Mouse (Mus musculus): Measurements from ENCODE around the gene E2f7. TPM values are rescaled to one million over a fixed set of nuclear protein-coding genes. Genes with fewer than 3 reads are reported as not detected.
A peak's percentile ranks its signal among the peaks of the same experiment; 100 is the strongest.

E2f7 gene
- total and polyA plus RNA-seq, 2 experiments from 2014 or later = 4.7 to 17.1 TPM

DNA sequence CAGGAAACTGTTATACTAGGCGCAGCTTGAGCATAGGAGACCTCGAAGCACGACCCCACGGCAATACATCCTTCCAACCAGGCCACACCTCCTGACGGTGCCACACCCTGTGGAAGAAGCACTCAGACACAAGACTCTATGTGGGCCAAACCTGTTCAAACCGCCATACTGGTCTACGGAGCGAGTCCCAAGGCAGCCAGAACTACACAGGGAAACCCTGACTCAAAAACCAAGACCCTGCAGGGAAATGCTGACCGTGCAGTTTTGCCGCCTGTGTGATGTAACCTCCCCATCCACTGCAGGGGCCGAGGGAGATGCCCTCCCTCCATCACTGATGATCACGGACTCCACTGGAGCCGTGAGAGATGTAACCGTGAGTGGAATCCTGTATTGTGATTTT is 36.5 kb downstream of the E2f7 start:
- DNase-seq (ENCODE audit: low spot score) (no peak), ATAC-seq (ENCODE audit: insufficient read depth, low read depth) (no peak)
- WGBS = 91% methylated on average over 14 of the region's 14 CpGs
- Histone ChIP-seq H3K9me3 (replicated peaks; ENCODE audit: control insufficient read depth, low read length) (no peaks in the 10 kb centered on the region), H3K27me3 (ENCODE audit: control insufficient read depth, insufficient read depth, low read length) (no peaks in the 10 kb centered on the region), H3K36me3 (replicated peaks; ENCODE audit: control insufficient read depth, insufficient read depth, low read length) (peaks cover 73% of the 10 kb centered on the region), H3K9ac (replicated peaks; ENCODE audit: low read depth, low read length) (no peak overlapping the region), H3K27ac (ENCODE audit: low read depth) (no peak overlapping the region), H3K4me3 (ENCODE audit: low read depth, low read length) (no peak overlapping the region), H3K4me2 (ENCODE audit: low read depth, low read length) (no peak overlapping the region), H3K4me1 (ENCODE audit: control insufficient read depth, insufficient read depth) (no peaks in the 10 kb centered on the region)
- TF ChIP-seq CTCF (IDR thresholded peaks at IDR 0.05; ENCODE audit: low read depth) (no peak), EP300 (IDR thresholded peaks at IDR 0.05; ENCODE audit: low read depth) (no peak)

GRCm38 (mm10) chr10:110782655-110783054 is 37.4 kb downstream of the E2f7 start:
- ATAC-seq (ENCODE audit: insufficient read depth, low read depth) (no peak), DNase-seq (ENCODE audit: low spot score) (no peak)
- Histone ChIP-seq H3K27ac (ENCODE audit: low read depth) (no peak overlapping the region), H3K9me3 (replicated peaks; ENCODE audit: control insufficient read depth, low read length) (no peaks in the 10 kb centered on the region), H3K4me2 (ENCODE audit: low read depth, low read length) (no peak overlapping the region), H3K4me1 (ENCODE audit: control insufficient read depth, insufficient read depth) (no peaks in the 10 kb centered on the region), H3K27me3 (ENCODE audit: control insufficient read depth, insufficient read depth, low read length) (no peaks in the 10 kb centered on the region), H3K4me3 (ENCODE audit: low read depth, low read length) (no peak overlapping the region), H3K9ac (replicated peaks; ENCODE audit: low read depth, low read length) (no peak overlapping the region), H3K36me3 (replicated peaks; ENCODE audit: control insufficient read depth, insufficient read depth, low read length) (peaks cover 72% of the 10 kb centered on the region)
- TF ChIP-seq EP300 (IDR thresholded peaks at IDR 0.05; ENCODE audit: low read depth) (no peak), CTCF (IDR thresholded peaks at IDR 0.05; ENCODE audit: low read depth) (peak; percentile 55)
- 78% methylated on average over 10 of the region's 10 CpGs for WGBS

DNA sequence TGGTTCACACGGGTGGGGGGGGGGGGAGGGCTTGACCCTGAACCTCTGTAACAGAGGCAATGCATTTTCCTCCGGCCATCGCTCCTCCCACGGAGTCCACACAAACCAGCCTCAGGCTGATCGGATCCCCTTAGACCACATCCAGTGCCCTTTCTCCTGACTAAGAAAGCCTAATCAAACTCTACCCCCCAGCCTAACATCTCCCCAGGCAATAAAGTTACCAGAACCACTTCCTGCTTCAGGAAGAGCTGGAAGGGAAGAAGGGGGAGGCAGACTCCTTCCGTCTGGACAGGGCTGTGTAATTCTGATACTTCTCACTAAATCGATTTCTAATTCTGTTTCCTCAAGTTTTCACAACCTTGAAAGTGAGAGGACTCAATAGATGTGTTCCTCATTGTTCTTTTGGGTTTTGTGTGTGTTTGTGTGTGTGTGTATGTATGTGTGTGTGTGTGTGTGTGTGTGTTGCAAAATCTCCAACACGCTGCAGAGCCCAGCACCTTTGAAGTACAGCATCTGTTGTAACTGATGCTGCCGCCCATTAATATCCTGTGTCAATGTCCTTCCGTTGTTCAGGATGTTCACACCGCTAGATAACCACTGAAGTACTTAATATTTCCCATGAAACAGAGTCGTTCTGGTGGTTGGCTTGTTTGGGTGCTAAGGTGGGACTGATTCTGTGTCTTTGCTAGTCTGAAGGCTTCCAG is 43.0 kb downstream of the E2f7 start:
- 44% methylated on average over 12 of the region's 12 CpGs for WGBS
- peaks cover 21% of the 10 kb centered on the region for H3K36me3 ChIP-seq (replicated peaks; ENCODE audit: control insufficient read depth, insufficient read depth, low read length)
- ATAC-seq (ENCODE audit: insufficient read depth, low read depth) = 0 out of 2 replicates have a peak, but pooled peaks have one; percentile 27

GRCm38 (mm10) chr10:110789683-110790082 is 44.4 kb downstream of the E2f7 start:
- TF ChIP-seq EP300 (IDR thresholded peaks at IDR 0.05; ENCODE audit: low read depth) (no peak), CTCF (IDR thresholded peaks at IDR 0.05; ENCODE audit: low read depth) (no peak)
- no peak for ATAC-seq (ENCODE audit: insufficient read depth, low read depth)
- 89% methylated on average over 8 of the region's 8 CpGs for WGBS

More for the DNA sequence above, 43.0 kb downstream of the E2f7 start:
- Histone ChIP-seq H3K4me1 (ENCODE audit: control insufficient read depth, insufficient read depth) (no peaks in the 10 kb centered on the region), H3K27me3 (ENCODE audit: control insufficient read depth, insufficient read depth, low read length) (no peaks in the 10 kb centered on the region), H3K9ac (replicated peaks; ENCODE audit: low read depth, low read length) (no peak overlapping the region), H3K27ac (ENCODE audit: low read depth) (peak overlapping the region; percentile 30; the same call in 1 of the 2 replicates), H3K4me3 (ENCODE audit: low read depth, low read length) (no peak overlapping the region), H3K4me2 (ENCODE audit: low read depth, low read length) (no peak overlapping the region), H3K9me3 (replicated peaks; ENCODE audit: control insufficient read depth, low read length) (no peaks in the 10 kb centered on the region)
- DNase-seq (ENCODE audit: low spot score) = no peak
- TF ChIP-seq CTCF (IDR thresholded peaks at IDR 0.05; ENCODE audit: low read depth) (no peak), EP300 (IDR thresholded peaks at IDR 0.05; ENCODE audit: low read depth) (no peak)

GRCm38 (mm10) chr10:110793150-110793787 is 48.0 kb downstream of the E2f7 start:
- peak; percentile 38; the same call in 1 of the 2 replicates for ATAC-seq (ENCODE audit: insufficient read depth, low read depth)
- no peaks in the 10 kb centered on the region for H3K27me3 ChIP-seq (ENCODE audit: control insufficient read depth, insufficient read depth, low read length)
- peak; percentile 31 for DNase-seq (ENCODE audit: low spot score)

More at GRCm38 (mm10) chr10:110789683-110790082, 44.4 kb downstream of the E2f7 start:
- Histone ChIP-seq H3K4me1 (ENCODE audit: control insufficient read depth, insufficient read depth) (no peaks in the 10 kb centered on the region), H3K4me3 (ENCODE audit: low read depth, low read length) (no peak overlapping the region), H3K27ac (ENCODE audit: low read depth) (no peak overlapping the region), H3K36me3 (replicated peaks; ENCODE audit: control insufficient read depth, insufficient read depth, low read length) (peaks cover 12% of the 10 kb centered on the region), H3K9ac (replicated peaks; ENCODE audit: low read depth, low read length) (no peak overlapping the region), H3K27me3 (ENCODE audit: control insufficient read depth, insufficient read depth, low read length) (no peaks in the 10 kb centered on the region), H3K9me3 (replicated peaks; ENCODE audit: control insufficient read depth, low read length) (no peaks in the 10 kb centered on the region), H3K4me2 (ENCODE audit: low read depth, low read length) (no peak overlapping the region)
- DNase-seq (ENCODE audit: low spot score) = no peak

More at GRCm38 (mm10) chr10:110793150-110793787, 48.0 kb downstream of the E2f7 start:
- Histone ChIP-seq H3K36me3 (replicated peaks; ENCODE audit: control insufficient read depth, insufficient read depth, low read length) (no peaks in the 10 kb centered on the region), H3K9ac (replicated peaks; ENCODE audit: low read depth, low read length) (no peak overlapping the region), H3K4me2 (ENCODE audit: low read depth, low read length) (no peak overlapping the region), H3K4me1 (ENCODE audit: control insufficient read depth, insufficient read depth) (no peaks in the 10 kb centered on the region), H3K9me3 (replicated peaks; ENCODE audit: control insufficient read depth, low read length) (no peaks in the 10 kb centered on the region), H3K4me3 (ENCODE audit: low read depth, low read length) (no peak overlapping the region), H3K27ac (ENCODE audit: low read depth) (0 out of 2 replicates have a peak overlapping the region, but pooled peaks have one; percentile 2)
- WGBS = 41% methylated on average over 8 of the region's 8 CpGs
- TF ChIP-seq CTCF (IDR thresholded peaks at IDR 0.05; ENCODE audit: low read depth) (no peak), EP300 (IDR thresholded peaks at IDR 0.05; ENCODE audit: low read depth) (no peak)

Data from heart, postnatal 0 days (tissue).